Mouse (Mus musculus) spleen, adult 2 months (tissue): ENCODE data around the gene Ifitm6.

Source experiments
- CTCF ChIP-seq: fragments of 200-500 bp; IDR thresholded peaks from 2 replicates; pipeline ENCODE4 v1.5.1; 2011; ENCODE audit warnings: mild to moderate bottlenecking, inconsistent platforms; ENCODE audit not compliant: insufficient read depth, insufficient read length, insufficient replicate concordance; ENCODE audit errors: extremely low read depth
- POLR2A ChIP-seq: fragments of 200-500 bp; IDR thresholded peaks from 2 replicates; pipeline ENCODE4 v1.6.1; 2011; ENCODE audit warnings: low read depth, low read length, inconsistent platforms

- no peak for TF ChIP-seq CTCF
- TF ChIP-seq POLR2A = no peak
These were observed 20.6 kb upstream of the Ifitm6 start for GRCm38 (mm10) chr7:141038090-141039032.
